Mouse (Mus musculus): ENCODE measurements around the gene Hist1h2bk.

DNA sequence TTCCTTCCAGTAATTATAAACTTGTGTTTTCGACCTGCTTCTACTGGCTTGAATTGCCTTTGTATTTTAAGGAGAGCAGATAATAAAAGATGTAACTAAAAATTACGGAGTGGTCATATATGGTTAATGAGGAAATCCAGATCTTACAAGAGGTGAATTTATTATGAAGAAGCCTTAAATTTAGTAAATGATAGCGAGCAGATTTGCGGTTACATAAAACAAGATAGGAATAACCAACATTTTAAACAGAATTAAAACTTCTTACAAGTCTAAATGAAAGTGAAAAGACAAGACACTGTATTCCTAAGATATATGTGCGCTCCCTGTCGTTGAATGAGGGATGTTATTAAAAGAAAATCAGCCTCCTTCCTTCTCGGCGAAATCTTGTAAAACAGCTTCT is 40.8 kb upstream of the Hist1h2bk start:
- no peak for TF ChIP-seq CTCF (IDR thresholded peaks at IDR 0.05; ENCODE audit: extremely low read depth, insufficient read depth, insufficient read length, insufficient replicate concordance)
- no peak for TF ChIP-seq POLR2A (IDR thresholded peaks at IDR 0.05; ENCODE audit: low read depth, low read length)

Measured in spleen, adult 2 months (tissue).